Mouse (Mus musculus) testis, adult 10 weeks (tissue): ENCODE measurements around the gene Ier5. TPM values are rescaled to one million over a fixed set of nuclear protein-coding genes. Genes with fewer than 3 reads are reported as not detected.

ENCODE experiments used
- polyA plus RNA-seq: library from polyadenylated mRNA; stranded (reverse); fragments of 350-450 nt; fragmentation: Illumina TruSeq; extraction: RNeasy Lipid Tissue Mini Kit (QIAGEN cat#74804); gene quantifications from one replicate; pipeline ENCODE4 v1.2.3, GENCODE M21; 2014; ENCODE audit warnings: low read depth, low replicate concordance

Ier5 gene
- 3.4 TPM for polyA plus RNA-seq

GRCm38 (mm10) chr1:155099280-155099848, at the start of gene Ier5:
TSS of gene Ier5 (minus strand) at chr1:155099636.

GRCm38 (mm10) chr1:155146572-155146980, 47.1 kb upstream of the Ier5 start, which contains the start of gene Mr1:
TSS of gene Mr1 (minus strand) at chr1:155146814.

Other genes starting within 250 kb of the Ier5 start
- gene Cacna1e, start 215.1 kb downstream of the Ier5 start, polyA plus RNA-seq, result 0.32 TPM
- 6.7 TPM for gene Mr1, start 47.2 kb upstream of the Ier5 start, polyA plus RNA-seq
- 10.9 TPM for gene Stx6, start 59.1 kb upstream of the Ier5 start, polyA plus RNA-seq
- 0.57 TPM for gene BC034090, start 144.8 kb upstream of the Ier5 start, polyA plus RNA-seq